Mouse (Mus musculus): ENCODE results near the gene Htr5b.

Htr5b gene

GRCm38 (mm10) chr1:121511186-121511585 is 17.1 kb downstream of the Htr5b start:
- ChIA-PET CTCF (no interaction called here), POLR2A (interaction anchor here in 1 of 4 experiments (1.1 kb wide), 1 partner anchor 40 kb away, joined by 3 read pairs; no protein-coding TSS in a partner anchor)

GRCm38 (mm10) chr1:121510420-121511140 is 17.7 kb downstream of the Htr5b start:
- CTCF ChIA-PET = no interaction called here
- POLR2A ChIA-PET = interaction anchor here in 1 of 4 experiments (0.6 to 1.1 kb wide), 2 partner anchors 40 to 199 kb away, joined by 3 read pairs; no protein-coding TSS in a partner anchor

- POLR2A ChIA-PET = interaction anchor here in 2 of 4 experiments (0.9 to 1.2 kb wide), 2 partner anchors 11 to 19 kb away, joined by 3 read pairs; no protein-coding TSS in a partner anchor
- CTCF ChIA-PET = interaction anchor here in 1 of 4 experiments (1.2 kb wide), 1 partner anchor 18 kb away, joined by 3 read pairs; no protein-coding TSS in a partner anchor
Measured at GRCm38 (mm10) chr1:121508729-121509128, 19.5 kb downstream of the Htr5b start.

GRCm38 (mm10) chr1:121497093-121497492 is 31.2 kb downstream of the Htr5b start:
- ChIA-PET CTCF (no interaction called here), POLR2A (interaction anchor here in 1 of 4 experiments (1.2 kb wide), 1 partner anchor 9 kb away, joined by 3 read pairs; no protein-coding TSS in a partner anchor)

- POLR2A ChIA-PET = interaction anchor here in 2 of 4 experiments (0.9 to 1.3 kb wide), 5 partner anchors 18 to 162 kb away, joined by 3 read pairs; no protein-coding TSS in a partner anchor
- CTCF ChIA-PET = interaction anchor here in 2 of 4 experiments (0.6 to 1.8 kb wide), 11 partner anchors 13 to 638 kb away, joined by 3 to 18 read pairs (median 3); no protein-coding TSS in a partner anchor
Measured at GRCm38 (mm10) chr1:121490241-121490640, 38.0 kb downstream of the Htr5b start.

- CTCF ChIA-PET = interaction anchor here in 1 of 4 experiments (1.2 kb wide), 1 partner anchor 46 kb away, joined by 3 read pairs; no protein-coding TSS in a partner anchor
- POLR2A ChIA-PET = no interaction called here
Measured at GRCm38 (mm10) chr1:121486803-121487202, 41.5 kb downstream of the Htr5b start.

GRCm38 (mm10) chr1:121483091-121483490 is 45.2 kb downstream of the Htr5b start:
- ChIA-PET CTCF (no interaction called here), POLR2A (no interaction called here)

GRCm38 (mm10) chr1:121479403-121479802 is 48.9 kb downstream of the Htr5b start:
- CTCF ChIA-PET = no interaction called here
- POLR2A ChIA-PET = no interaction called here

GRCm38 (mm10) chr1:121478284-121478980 is 49.8 kb downstream of the Htr5b start:
- ChIA-PET CTCF (interaction anchor here in 2 of 4 experiments (0.6 to 1.1 kb wide), 2 partner anchors 11 to 37 kb away, joined by 4 to 9 read pairs; no protein-coding TSS in a partner anchor), POLR2A (no interaction called here)

GRCm38 (mm10) chr1:121477716-121478115 is 50.5 kb downstream of the Htr5b start:
- POLR2A ChIA-PET = no interaction called here
- CTCF ChIA-PET = interaction anchor here in 2 of 4 experiments (0.5 to 2.2 kb wide), 2 partner anchors 37 to 289 kb away, joined by 3 to 7 read pairs; no protein-coding TSS in a partner anchor

- ChIA-PET CTCF (interaction anchor here in 1 of 4 experiments (0.9 kb wide), 1 partner anchor 31 kb away, joined by 3 read pairs; no protein-coding TSS in a partner anchor), POLR2A (interaction anchor here in 1 of 4 experiments (1.8 kb wide), 1 partner anchor 23 kb away, joined by 5 read pairs; no protein-coding TSS in a partner anchor)
Measured at GRCm38 (mm10) chr1:121471503-121471902, 56.8 kb downstream of the Htr5b start.

- ChIA-PET POLR2A (interaction anchor here in 1 of 4 experiments (0.6 kb wide), 1 partner anchor 28 kb away, joined by 6 read pairs; no protein-coding TSS in a partner anchor), CTCF (interaction anchor here in 2 of 4 experiments (0.5 to 1.0 kb wide), 2 partner anchors 81 to 650 kb away, joined by 3 read pairs; no protein-coding TSS in a partner anchor)
Measured at GRCm38 (mm10) chr1:121468271-121468670, 60.0 kb downstream of the Htr5b start.

GRCm38 (mm10) chr1:121466276-121466675 is 62.0 kb downstream of the Htr5b start:
- CTCF ChIA-PET = interaction anchor here in 1 of 4 experiments (1.0 kb wide), 1 partner anchor 24 kb away, joined by 3 read pairs; no protein-coding TSS in a partner anchor
- POLR2A ChIA-PET = no interaction called here

GRCm38 (mm10) chr1:121463806-121464205 is 64.5 kb downstream of the Htr5b start:
- CTCF ChIA-PET = no interaction called here
- POLR2A ChIA-PET = interaction anchor here in 1 of 4 experiments (1.1 kb wide), 1 partner anchor 36 kb away, joined by 3 read pairs; no protein-coding TSS in a partner anchor

- ChIA-PET CTCF (interaction anchor here in 2 of 4 experiments (0.6 to 1.0 kb wide), 2 partner anchors 22 to 933 kb away, joined by 3 read pairs; no protein-coding TSS in a partner anchor), POLR2A (interaction anchor here in 1 of 4 experiments (1.0 to 1.3 kb wide), 4 partner anchors 9 to 30 kb away, joined by 3 read pairs; no protein-coding TSS in a partner anchor)
Measured at GRCm38 (mm10) chr1:121462643-121463042, 65.6 kb downstream of the Htr5b start.

- ChIA-PET POLR2A (no interaction called here), CTCF (no interaction called here)
Measured at GRCm38 (mm10) chr1:121461895-121462294, 66.4 kb downstream of the Htr5b start.

GRCm38 (mm10) chr1:121460077-121460476 is 68.2 kb downstream of the Htr5b start:
- CTCF ChIA-PET = interaction anchor here in 3 of 4 experiments (0.9 to 1.6 kb wide), 6 partner anchors 12 to 92 kb away, joined by 3 to 8 read pairs (median 5); no protein-coding TSS in a partner anchor
- POLR2A ChIA-PET = no interaction called here

Data from embryonic stem cell, embryonic (primary cell).